Comparison of ENCODE assay signal across 8 mouse cellular contexts in the genomic region with DNA sequence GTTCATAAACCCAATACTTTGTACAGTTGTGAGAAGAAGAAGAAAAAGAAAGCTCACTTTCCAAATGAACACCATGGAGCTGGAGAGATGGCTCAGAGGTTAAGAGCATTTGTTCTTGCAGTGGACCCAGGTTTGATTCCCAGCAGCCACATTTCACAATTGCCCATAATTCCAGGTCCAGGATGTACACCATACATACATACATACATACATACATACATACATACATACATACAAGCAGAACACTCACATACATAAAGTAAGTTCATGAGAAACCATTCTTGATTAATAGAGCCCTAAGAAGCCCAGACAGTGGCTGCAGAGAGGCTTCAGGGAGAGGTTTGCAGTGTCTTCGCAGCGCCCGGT. TPM values are rescaled to one million over a fixed set of nuclear protein-coding genes. Genes with fewer than 3 reads are reported as not detected.
DNase-seq lines count a peak whose midpoint lies in the region; ATAC-seq and TF ChIP-seq lines count a peak whose summit lies in the region.

No protein-coding gene starts in this region.

- peaks cover 9% of the 10 kb centered on the region for H3K4me1 ChIP-seq in kidney, embryonic 15.5 days
- peaks cover 2% of the 10 kb centered on the region; the same call in 1 of the 2 replicates for H3K4me1 ChIP-seq in cortical plate, adult 2 months (ENCODE audit: control insufficient read depth, insufficient read depth, low read length)

- 0% methylated on average over 3 of the region's 3 CpGs for WGBS in kidney, embryonic 15.5 days

- H3K27ac ChIP-seq in kidney, embryonic 15.5 days: peak overlapping the region; percentile 88
- peak overlapping the region; percentile 84 for H3K27ac ChIP-seq in cortical plate, adult 2 months (ENCODE audit: insufficient read depth, low read length)

- no peaks in the 10 kb centered on the region for H3K36me3 ChIP-seq in kidney, embryonic 15.5 days

- H3K4me2 ChIP-seq in kidney, embryonic 15.5 days: peak overlapping the region; percentile 84

- DNase-seq in kidney, postnatal 25 days: no peak
- DNase-seq in neural tube, embryonic 10.5 days (ENCODE audit: extremely low spot score, low spot score): peak; percentile 16
- no peak for DNase-seq in cerebellum, postnatal 25 days
- no peak for DNase-seq in embryo, embryonic 9.5 days (ENCODE audit: extremely low spot score)
- DNase-seq in layer of hippocampus, adult 11-12 months (ENCODE audit: low spot score): no peak

- H3K9me3 ChIP-seq in kidney, embryonic 15.5 days (replicated peaks): no peaks in the 10 kb centered on the region

- no peak for TF ChIP-seq POLR2A in cortical plate, adult 2 months (IDR thresholded peaks at IDR 0.05; ENCODE audit: extremely low read depth, insufficient read depth, low read length)

- no peaks in the 10 kb centered on the region for H3K27me3 ChIP-seq in kidney, embryonic 15.5 days

- H3K4me3 ChIP-seq in kidney, embryonic 15.5 days (replicated peaks): peak overlapping the region; percentile 82
- peak overlapping the region; percentile 94 for H3K4me3 ChIP-seq in cortical plate, adult 2 months (ENCODE audit: insufficient read depth, low read length)

- no peak for TF ChIP-seq CTCF in cortical plate, adult 2 months (IDR thresholded peaks at IDR 0.05; ENCODE audit: extremely low read depth, insufficient read depth, low read length)

- peak overlapping the region; percentile 86 for H3K9ac ChIP-seq in kidney, embryonic 15.5 days

- peak; percentile 3; the same call in 1 of the 2 replicates for ATAC-seq in kidney, embryonic 15.5 days (replicated peaks; ENCODE audit: low FRiP score)
- peak; percentile 30 for ATAC-seq in inflammation-experienced regulatory T-cells, adult 6 months

RNA-seq across cellular contexts. Expression of a gene that starts 0.4 kb away (rescaled TPM):
- 4.8 and 7.5 TPM in 2 replicates for polyA plus RNA-seq in kidney, embryonic 15.5 days (2015; fragmentation: Nextera tagmentation; extraction: Ambion mirVana)
- 11.5 and 14.1 TPM in 2 replicates for polyA plus RNA-seq in cortical plate, adult 2 months (2012; rRNA removed)
- 10 to 100 TPM; 15.4 to 41.1 (median 25.4) TPM for polyA plus RNA-seq in inflammation-experienced regulatory T-cells, adult 6 months (2017; shearing (Covaris generic))

RNA-seq across cellular contexts. Expression of a gene that starts 13.4 kb away (rescaled TPM):
- 28.9 and 30.6 TPM in 2 replicates for polyA plus RNA-seq in kidney, embryonic 15.5 days (2015; fragmentation: Nextera tagmentation; extraction: Ambion mirVana)
- polyA plus RNA-seq in cortical plate, adult 2 months (2012; rRNA removed): 0.44 and 1.1 TPM in 2 replicates
- polyA plus RNA-seq in inflammation-experienced regulatory T-cells, adult 6 months (2017; shearing (Covaris generic)): 10 to 100 TPM in 1 of 3 experiments, 1 to 10 TPM in 2; 5.1 to 22.6 (median 7.6) TPM

RNA-seq across cellular contexts. Expression of a gene that starts 37.3 kb away (rescaled TPM):
- 27.3 and 27.4 TPM in 2 replicates for polyA plus RNA-seq in kidney, embryonic 15.5 days (2015; fragmentation: Nextera tagmentation; extraction: Ambion mirVana)
- 1.1 and 3.1 TPM in 2 replicates for polyA plus RNA-seq in cortical plate, adult 2 months (2012; rRNA removed)
- 10 to 100 TPM in 1 of 3 experiments, 1 to 10 TPM in 2; 7.9 to 15.2 (median 9.6) TPM for polyA plus RNA-seq in inflammation-experienced regulatory T-cells, adult 6 months (2017; shearing (Covaris generic))

RNA-seq across cellular contexts. Expression of a gene that starts 43.2 kb away (rescaled TPM):
- 9.5 and 11.2 TPM in 2 replicates for polyA plus RNA-seq in kidney, embryonic 15.5 days (2015; fragmentation: Nextera tagmentation; extraction: Ambion mirVana)
- 2.2 and 3.1 TPM in 2 replicates for polyA plus RNA-seq in cortical plate, adult 2 months (2012; rRNA removed)
- 1 to 10 TPM; 4.7 to 5.4 (median 4.7) TPM for polyA plus RNA-seq in inflammation-experienced regulatory T-cells, adult 6 months (2017; shearing (Covaris generic))

RNA-seq across cellular contexts. Expression of a gene that starts 44.5 kb away (rescaled TPM):
- 33.1 and 33.6 TPM in 2 replicates for polyA plus RNA-seq in kidney, embryonic 15.5 days (2015; fragmentation: Nextera tagmentation; extraction: Ambion mirVana)
- polyA plus RNA-seq in cortical plate, adult 2 months (2012; rRNA removed): 0.61 and 0.64 TPM in 2 replicates
- polyA plus RNA-seq in inflammation-experienced regulatory T-cells, adult 6 months (2017; shearing (Covaris generic)): 10 to 100 TPM in 1 of 3 experiments, 1 to 10 TPM in 2; 6.9 to 16.1 (median 8.8) TPM
